Mouse (Mus musculus): ENCODE data around the gene Cdk5rap2.
A peak's percentile ranks its signal among the peaks of the same experiment; 100 is the strongest.

Gene Cdk5rap2

GRCm38 (mm10) chr4:70259726-70260418 is 150.4 kb downstream of the Cdk5rap2 start:
- DNase-seq: peak; percentile 70

GRCm38 (mm10) chr4:70258826-70259225 is 151.4 kb downstream of the Cdk5rap2 start:
- no peak for DNase-seq

GRCm38 (mm10) chr4:70258205-70258604 is 152.0 kb downstream of the Cdk5rap2 start:
- peak; percentile 46 for DNase-seq

GRCm38 (mm10) chr4:70251782-70252181 is 158.5 kb downstream of the Cdk5rap2 start:
- no peak for DNase-seq

- DNase-seq: no peak
Measured at GRCm38 (mm10) chr4:70245706-70246105, 164.5 kb downstream of the Cdk5rap2 start.

- DNase-seq: no peak
Measured at GRCm38 (mm10) chr4:70243561-70244120, 166.6 kb downstream of the Cdk5rap2 start.

- DNase-seq: no peak
Measured at GRCm38 (mm10) chr4:70239731-70240130, 170.5 kb downstream of the Cdk5rap2 start.

- no peak for DNase-seq
Measured at GRCm38 (mm10) chr4:70238862-70239261, 171.4 kb downstream of the Cdk5rap2 start.

GRCm38 (mm10) chr4:70232383-70232782 is 177.9 kb downstream of the Cdk5rap2 start:
- DNase-seq: no peak

- DNase-seq: no peak
Measured at GRCm38 (mm10) chr4:70229874-70230273, 180.4 kb downstream of the Cdk5rap2 start.

GRCm38 (mm10) chr4:70228350-70228749 is 181.9 kb downstream of the Cdk5rap2 start:
- no peak for DNase-seq

- no peak for DNase-seq
Measured at GRCm38 (mm10) chr4:70227667-70228066, 182.6 kb downstream of the Cdk5rap2 start.

- no peak for DNase-seq
Measured at GRCm38 (mm10) chr4:70224503-70224902, 185.7 kb downstream of the Cdk5rap2 start.

GRCm38 (mm10) chr4:70221878-70222277 is 188.4 kb downstream of the Cdk5rap2 start:
- DNase-seq: no peak

GRCm38 (mm10) chr4:70221370-70221769 is 188.9 kb downstream of the Cdk5rap2 start:
- no peak for DNase-seq

GRCm38 (mm10) chr4:70220277-70221180 is 189.7 kb downstream of the Cdk5rap2 start:
- DNase-seq: no peak

- no peak for DNase-seq
Measured at GRCm38 (mm10) chr4:70219776-70220175, 190.5 kb downstream of the Cdk5rap2 start.

GRCm38 (mm10) chr4:70185971-70186370 is 224.3 kb downstream of the Cdk5rap2 start:
- no peak for DNase-seq

Data from cerebellum, adult 11 months (tissue).